Mouse (Mus musculus): ENCODE measurements around the gene Bckdha. TPM values are rescaled to one million over a fixed set of nuclear protein-coding genes. Genes with fewer than 3 reads are reported as not detected.

Bckdha gene
- polyA plus RNA-seq, 1 experiment from 2014 or later = 55.5 TPM

- peaks cover 62% of the 10 kb centered on the region for H3K36me3 ChIP-seq (ENCODE audit: control insufficient read depth, insufficient read depth, low read length)
- peak within 1 kb of the TSS; percentile 43 to 45 for H3K4me3 ChIP-seq (ENCODE audit: control insufficient read depth in 1 of 2, insufficient read depth in 1 of 2, low read depth in 1 of 2, low read length in 2 of 2)
- 11% methylated on average over 29 of the region's 29 CpGs for WGBS
- ATAC-seq (ENCODE audit: insufficient number of reproducible peaks, insufficient read depth, low FRiP score, low read depth) = peak; percentile 35
- H3K9me3 ChIP-seq (ENCODE audit: control insufficient read depth, low read length) = no peaks in the 10 kb centered on the region
- H3K4me1 ChIP-seq (ENCODE audit: control insufficient read depth in 2 of 2, insufficient read depth in 2 of 2, low read length in 2 of 2) = peaks cover 11 to 37% of the 10 kb centered on the region in 2 experiments; a peak in 3 of 4 replicates
- no peaks in the 10 kb centered on the region for H3K27me3 ChIP-seq (ENCODE audit: control insufficient read depth, insufficient read depth, low read length)
- peak within 1 kb of the TSS; percentile 68 for H3K9ac ChIP-seq (ENCODE audit: low read length)
- H3K27ac ChIP-seq (replicated peaks in 1 of 2; ENCODE audit: control insufficient read depth in 1 of 2, insufficient read depth in 1 of 2, low read depth in 2 of 2, low read length in 2 of 2) = peak within 1 kb of the TSS; percentile 48 to 79; a peak in 3 of 4 replicates
- H3K4me2 ChIP-seq (ENCODE audit: low read length) = peak within 1 kb of the TSS; percentile 67
These were observed 32.0 kb downstream of the Bckdha start, which contains the start of gene B3gnt8 for GRCm38 (mm10) chr7:25626509-25627430. Gene B3gnt8 (plus strand): TSS chr7:25626654.

GRCm38 (mm10) chr7:25625594-25626250, 33.1 kb downstream of the Bckdha start:
- 77% methylated on average over 10 of the region's 10 CpGs for WGBS
- Histone ChIP-seq H3K27ac (replicated peaks in 1 of 2; ENCODE audit: control insufficient read depth in 1 of 2, insufficient read depth in 1 of 2, low read depth in 2 of 2, low read length in 2 of 2) (peak overlapping the region in 1 of 2 experiments; percentile 79; a peak in 3 of 4 replicates), H3K4me1 (ENCODE audit: control insufficient read depth in 2 of 2, insufficient read depth in 2 of 2, low read length in 2 of 2) (peaks cover 11 to 37% of the 10 kb centered on the region in 2 experiments; a peak in 3 of 4 replicates), H3K9ac (ENCODE audit: low read length) (no peak overlapping the region), H3K4me2 (ENCODE audit: low read length) (no peak overlapping the region), H3K9me3 (ENCODE audit: control insufficient read depth, low read length) (no peaks in the 10 kb centered on the region), H3K27me3 (ENCODE audit: control insufficient read depth, insufficient read depth, low read length) (no peaks in the 10 kb centered on the region), H3K36me3 (ENCODE audit: control insufficient read depth, insufficient read depth, low read length) (peaks cover 63% of the 10 kb centered on the region), H3K4me3 (ENCODE audit: control insufficient read depth in 1 of 2, insufficient read depth in 1 of 2, low read depth in 1 of 2, low read length in 2 of 2) (no peak overlapping the region)
- no peak for ATAC-seq (ENCODE audit: insufficient number of reproducible peaks, insufficient read depth, low FRiP score, low read depth)

DNA sequence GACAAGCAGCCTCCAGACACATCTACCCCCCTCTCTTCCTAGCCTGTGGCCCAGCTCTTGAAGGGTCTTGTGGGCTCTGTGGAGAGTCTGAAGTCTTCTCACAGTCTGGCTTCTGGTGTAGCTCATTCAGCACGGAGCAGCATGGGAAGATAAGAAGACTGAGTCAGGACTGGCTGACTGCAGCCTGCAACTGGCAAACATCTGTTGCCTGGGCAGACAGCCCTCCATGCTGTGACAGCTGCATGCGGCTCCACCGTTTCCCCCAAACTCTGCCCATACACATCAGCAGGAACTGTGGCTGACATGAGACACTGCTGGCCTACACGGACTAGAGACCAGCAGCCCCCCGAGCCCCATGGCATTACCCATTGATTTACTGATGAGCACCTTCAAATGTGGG, 33.9 kb downstream of the Bckdha start:
- WGBS = 31% methylated on average over 5 of the region's 5 CpGs
- Histone ChIP-seq H3K4me1 (ENCODE audit: control insufficient read depth in 2 of 2, insufficient read depth in 2 of 2, low read length in 2 of 2) (peaks cover 14 to 40% of the 10 kb centered on the region in 2 experiments), H3K4me3 (ENCODE audit: control insufficient read depth in 1 of 2, insufficient read depth in 1 of 2, low read depth in 1 of 2, low read length in 2 of 2) (no peak overlapping the region), H3K36me3 (ENCODE audit: control insufficient read depth, insufficient read depth, low read length) (peaks cover 56% of the 10 kb centered on the region), H3K27me3 (ENCODE audit: control insufficient read depth, insufficient read depth, low read length) (no peaks in the 10 kb centered on the region), H3K9ac (ENCODE audit: low read length) (no peak overlapping the region), H3K27ac (replicated peaks in 1 of 2; ENCODE audit: control insufficient read depth in 1 of 2, insufficient read depth in 1 of 2, low read depth in 2 of 2, low read length in 2 of 2) (peak overlapping the region in 1 of 2 experiments; percentile 65; a peak in 2 of 4 replicates), H3K4me2 (ENCODE audit: low read length) (no peak overlapping the region), H3K9me3 (ENCODE audit: control insufficient read depth, low read length) (no peaks in the 10 kb centered on the region)
- ATAC-seq (ENCODE audit: insufficient number of reproducible peaks, insufficient read depth, low FRiP score, low read depth) = no peak

- no peaks in the 10 kb centered on the region for H3K9me3 ChIP-seq (ENCODE audit: control insufficient read depth, low read length)
- H3K9ac ChIP-seq (ENCODE audit: low read length) = no peak overlapping the region
- ATAC-seq (ENCODE audit: insufficient number of reproducible peaks, insufficient read depth, low FRiP score, low read depth) = no peak
- H3K36me3 ChIP-seq (ENCODE audit: control insufficient read depth, insufficient read depth, low read length) = peaks cover 49% of the 10 kb centered on the region
- peaks cover 14 to 43% of the 10 kb centered on the region in 2 experiments for H3K4me1 ChIP-seq (ENCODE audit: control insufficient read depth in 2 of 2, insufficient read depth in 2 of 2, low read length in 2 of 2)
- H3K27me3 ChIP-seq (ENCODE audit: control insufficient read depth, insufficient read depth, low read length) = no peaks in the 10 kb centered on the region
- 88% methylated on average over 11 of the region's 11 CpGs for WGBS
- H3K27ac ChIP-seq (replicated peaks in 1 of 2; ENCODE audit: control insufficient read depth in 1 of 2, insufficient read depth in 1 of 2, low read depth in 2 of 2, low read length in 2 of 2) = no peak overlapping the region; a peak in 1 of 4 replicates
- no peak overlapping the region for H3K4me2 ChIP-seq (ENCODE audit: low read length)
- H3K4me3 ChIP-seq (ENCODE audit: control insufficient read depth in 1 of 2, insufficient read depth in 1 of 2, low read depth in 1 of 2, low read length in 2 of 2) = no peak overlapping the region
These were observed 34.9 kb downstream of the Bckdha start for GRCm38 (mm10) chr7:25623857-25624370.

GRCm38 (mm10) chr7:25620751-25621150, 38.0 kb downstream of the Bckdha start:
- no peak overlapping the region for H3K4me2 ChIP-seq (ENCODE audit: low read length)
- H3K9me3 ChIP-seq (ENCODE audit: control insufficient read depth, low read length) = no peaks in the 10 kb centered on the region
- no peak overlapping the region for H3K27ac ChIP-seq (replicated peaks in 1 of 2; ENCODE audit: control insufficient read depth in 1 of 2, insufficient read depth in 1 of 2, low read depth in 2 of 2, low read length in 2 of 2)
- H3K27me3 ChIP-seq (ENCODE audit: control insufficient read depth, insufficient read depth, low read length) = no peaks in the 10 kb centered on the region
- H3K4me1 ChIP-seq (ENCODE audit: control insufficient read depth in 2 of 2, insufficient read depth in 2 of 2, low read length in 2 of 2) = peaks cover 5 to 15% of the 10 kb centered on the region in 2 experiments
- no peak overlapping the region for H3K4me3 ChIP-seq (ENCODE audit: control insufficient read depth in 1 of 2, insufficient read depth in 1 of 2, low read depth in 1 of 2, low read length in 2 of 2)
- ATAC-seq (ENCODE audit: insufficient number of reproducible peaks, insufficient read depth, low FRiP score, low read depth) = no peak
- H3K36me3 ChIP-seq (ENCODE audit: control insufficient read depth, insufficient read depth, low read length) = peaks cover 47% of the 10 kb centered on the region
- 90% methylated on average over 11 of the region's 11 CpGs for WGBS
- H3K9ac ChIP-seq (ENCODE audit: low read length) = no peak overlapping the region

DNA sequence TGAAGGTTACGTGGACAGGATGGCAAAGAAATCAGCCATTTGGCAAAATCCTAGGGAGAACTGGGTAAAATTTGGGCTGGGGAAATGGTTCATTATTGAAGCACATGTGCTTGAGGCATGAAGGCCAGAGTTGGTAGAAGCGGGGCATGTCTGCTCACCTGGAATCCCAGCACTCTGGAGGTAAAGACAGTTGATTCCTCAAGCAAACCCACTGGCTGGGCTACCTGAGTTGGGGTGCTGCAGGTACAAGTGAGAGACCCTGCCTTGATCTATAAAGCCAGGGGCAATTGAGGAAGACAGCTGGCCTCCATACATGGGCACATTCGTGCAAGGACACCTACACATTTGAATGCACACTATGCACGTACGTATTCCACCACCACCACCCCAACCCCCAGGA, 38.7 kb downstream of the Bckdha start:
- Histone ChIP-seq H3K4me3 (ENCODE audit: control insufficient read depth in 1 of 2, insufficient read depth in 1 of 2, low read depth in 1 of 2, low read length in 2 of 2) (peak overlapping the region in 1 of 2 experiments; percentile 81; a peak in 2 of 4 replicates), H3K4me1 (ENCODE audit: control insufficient read depth in 2 of 2, insufficient read depth in 2 of 2, low read length in 2 of 2) (peaks cover 5 to 9% of the 10 kb centered on the region in 2 experiments), H3K9me3 (ENCODE audit: control insufficient read depth, low read length) (no peaks in the 10 kb centered on the region), H3K27me3 (ENCODE audit: control insufficient read depth, insufficient read depth, low read length) (no peaks in the 10 kb centered on the region), H3K27ac (replicated peaks in 1 of 2; ENCODE audit: control insufficient read depth in 1 of 2, insufficient read depth in 1 of 2, low read depth in 2 of 2, low read length in 2 of 2) (peak overlapping the region in 1 of 2 experiments; percentile 77; a peak in 1 of 4 replicates), H3K36me3 (ENCODE audit: control insufficient read depth, insufficient read depth, low read length) (peaks cover 44% of the 10 kb centered on the region), H3K9ac (ENCODE audit: low read length) (no peak overlapping the region), H3K4me2 (ENCODE audit: low read length) (peak overlapping the region; percentile 86)
- ATAC-seq (ENCODE audit: insufficient number of reproducible peaks, insufficient read depth, low FRiP score, low read depth) = no peak
- WGBS = 89% methylated on average over 5 of the region's 5 CpGs

DNA sequence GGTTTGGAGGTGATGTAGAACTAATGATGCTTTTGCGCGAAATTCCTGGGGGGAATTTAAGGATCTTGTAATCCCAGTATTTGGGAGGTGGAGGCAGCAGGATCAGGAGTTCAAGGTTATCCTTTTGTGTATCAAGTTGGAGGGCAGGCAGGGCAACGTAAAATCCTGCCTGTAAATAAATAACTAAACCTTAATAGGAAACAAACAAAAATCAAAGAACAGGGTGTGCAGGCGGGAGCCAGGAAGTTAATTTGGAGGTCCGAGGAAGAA, 39.1 kb downstream of the Bckdha start:
- WGBS = 25% methylated on average over 5 of the region's 5 CpGs

More for the DNA sequence above, 39.1 kb downstream of the Bckdha start:
- ATAC-seq (ENCODE audit: insufficient number of reproducible peaks, insufficient read depth, low FRiP score, low read depth) = no peak
- Histone ChIP-seq H3K9me3 (ENCODE audit: control insufficient read depth, low read length) (no peaks in the 10 kb centered on the region), H3K4me2 (ENCODE audit: low read length) (peak overlapping the region; percentile 86), H3K36me3 (ENCODE audit: control insufficient read depth, insufficient read depth, low read length) (peaks cover 39% of the 10 kb centered on the region), H3K4me1 (ENCODE audit: control insufficient read depth in 2 of 2, insufficient read depth in 2 of 2, low read length in 2 of 2) (peaks cover 5 to 8% of the 10 kb centered on the region in 2 experiments), H3K9ac (ENCODE audit: low read length) (peak overlapping the region; percentile 79), H3K27ac (replicated peaks in 1 of 2; ENCODE audit: control insufficient read depth in 1 of 2, insufficient read depth in 1 of 2, low read depth in 2 of 2, low read length in 2 of 2) (peak overlapping the region; percentile 51 to 77), H3K4me3 (ENCODE audit: control insufficient read depth in 1 of 2, insufficient read depth in 1 of 2, low read depth in 1 of 2, low read length in 2 of 2) (peak overlapping the region; percentile 81 to 87), H3K27me3 (ENCODE audit: control insufficient read depth, insufficient read depth, low read length) (no peaks in the 10 kb centered on the region)

All from heart, embryonic 14.5 days (tissue).